Mouse (Mus musculus) MEL (cell line): ENCODE measurements at regions not wholly inside any gene's neighbourhood (a gene's known extent, or its start where the extent isn't known, plus 50 kb on each side); places are given as distances from the start of the nearest gene placed in this dataset.

Source experiments
- CHD1 ChIP-seq: IDR thresholded peaks from 2 replicates; pipeline ENCODE4 v1.6.1; 2012; ENCODE audit warnings: low read depth, mild to moderate bottlenecking, inconsistent platforms, low read length, improper control_type of control experiment
- CTCF ChIP-seq, 3 experiments: IDR thresholded peaks in 2 of 3; conservative IDR thresholded peaks in 1 of 3; 2 replicates each; pipeline ENCODE4 v1.5.1; 2011 to 2012; ENCODE audit warnings: low read length in 3 of 3, low read depth in 2 of 3, mild to moderate bottlenecking in 2 of 3, improper control_type of control experiment in 1 of 3, inconsistent platforms in 1 of 3, mixed read lengths in 1 of 3, moderate library complexity in 1 of 3; ENCODE audit not compliant: control insufficient read depth in 1 of 3, insufficient read depth in 1 of 3, poor library complexity in 1 of 3, severe bottlenecking in 1 of 3
- HCFC1 ChIP-seq: IDR thresholded peaks from 2 replicates; pipeline ENCODE4 v1.6.1; 2012; ENCODE audit warnings: low read depth, mild to moderate bottlenecking, inconsistent platforms, low read length, improper control_type of control experiment, moderate library complexity
- JUND ChIP-seq: IDR thresholded peaks from 2 replicates; pipeline ENCODE4 v1.6.1; 2011; ENCODE audit warnings: low read depth, mild to moderate bottlenecking, improper control_type of control experiment, low read length
- KAT2A ChIP-seq: conservative IDR thresholded peaks from 2 replicates; pipeline ENCODE4 v1.6.1; 2012; ENCODE audit warnings: low read depth, low read length, improper control_type of control experiment, inconsistent platforms
- POLR2A ChIP-seq, 2 experiments: IDR thresholded peaks; 2 replicates each; pipeline ENCODE4 v1.6.1; 2011 to 2012; ENCODE audit warnings: low read length in 2 of 2, mild to moderate bottlenecking in 2 of 2, control low read depth in 1 of 2, improper control_type of control experiment in 1 of 2, low read depth in 1 of 2, moderate library complexity in 1 of 2; ENCODE audit not compliant: control insufficient read depth in 1 of 2, insufficient read depth in 1 of 2, poor library complexity in 1 of 2
- TBP ChIP-seq: IDR thresholded peaks from 2 replicates; pipeline ENCODE4 v1.8.0; 2011; ENCODE audit warnings: low read depth, low read length, improper control_type of control experiment
- USF1 ChIP-seq: IDR thresholded peaks from 2 replicates; pipeline ENCODE4 v1.6.1; 2014; ENCODE audit warnings: low read depth, mild to moderate bottlenecking, inconsistent platforms, low read length, improper control_type of control experiment, moderate library complexity

GRCm38 (mm10) chr9:41220105-41220669 is 58.7 kb upstream of the Ubash3b start:
- no peak for TF ChIP-seq CTCF (IDR thresholded peaks at IDR 0.05 in 2 of 3, conservative IDR thresholded peaks at IDR 0.05 in 1 of 3; ENCODE audit: control insufficient read depth in 1 of 3, insufficient read depth in 1 of 3, low read depth in 2 of 3, low read length in 3 of 3, poor library complexity in 1 of 3, severe bottlenecking in 1 of 3)
- TF ChIP-seq CHD1, result no peak
- no peak for TF ChIP-seq POLR2A (IDR thresholded peaks at IDR 0.05; ENCODE audit: control insufficient read depth in 1 of 2, insufficient read depth in 1 of 2, low read depth in 1 of 2, low read length in 2 of 2, poor library complexity in 1 of 2)
- TF ChIP-seq JUND, result no peak
- no peak for TF ChIP-seq TBP
- TF ChIP-seq USF1, result no peak
- no peak for TF ChIP-seq KAT2A
- no peak for TF ChIP-seq HCFC1
